Comparison of ENCODE assay signal across 7 mouse cellular contexts in genomic region chr7:4657521-4658127, GRCm38 (mm10). TPM values are rescaled to one million over a fixed set of nuclear protein-coding genes. Genes with fewer than 3 reads are reported as not detected.
A peak's percentile ranks its signal among the peaks of the same experiment; 100 is the strongest.
DNase-seq lines count a peak whose midpoint lies in the region; ATAC-seq lines count a peak whose summit lies in the region.

No protein-coding gene starts in this region.

- H3K4me2 ChIP-seq in embryonic facial prominence, embryonic 12.5 days (replicated peaks), result peak overlapping the region; percentile 66
- peak overlapping the region; percentile 87 for H3K4me2 ChIP-seq in hindbrain, embryonic 12.5 days (replicated peaks)
- peak overlapping the region; percentile 89 for H3K4me2 ChIP-seq in liver, embryonic 11.5 days
- H3K4me2 ChIP-seq in neural tube, embryonic 13.5 days, result peak overlapping the region; percentile 98

- peak overlapping the region; percentile 89 for H3K9ac ChIP-seq in embryonic facial prominence, embryonic 12.5 days
- peak overlapping the region; percentile 95 for H3K9ac ChIP-seq in hindbrain, embryonic 12.5 days
- H3K9ac ChIP-seq in liver, embryonic 11.5 days (ENCODE audit: low read depth, low read length), result peak overlapping the region; percentile 98
- H3K9ac ChIP-seq in neural tube, embryonic 13.5 days, result peak overlapping the region; percentile 96

- H3K9me3 ChIP-seq in megakaryocyte, embryonic 14.5 days, result no peaks in the 10 kb centered on the region
- no peaks in the 10 kb centered on the region for H3K9me3 ChIP-seq in embryonic facial prominence, embryonic 12.5 days
- H3K9me3 ChIP-seq in hindbrain, embryonic 12.5 days (replicated peaks), result no peaks in the 10 kb centered on the region
- H3K9me3 ChIP-seq in liver, embryonic 11.5 days (ENCODE audit: control insufficient read depth, low read length), result no peaks in the 10 kb centered on the region
- H3K9me3 ChIP-seq in neural tube, embryonic 13.5 days, result no peaks in the 10 kb centered on the region

- H3K4me1 ChIP-seq in megakaryocyte, embryonic 14.5 days, result peaks cover 69% of the 10 kb centered on the region
- peaks cover 32% of the 10 kb centered on the region for H3K4me1 ChIP-seq in embryonic facial prominence, embryonic 12.5 days
- H3K4me1 ChIP-seq in hindbrain, embryonic 12.5 days, result peaks cover 42% of the 10 kb centered on the region
- peaks cover 40% of the 10 kb centered on the region for H3K4me1 ChIP-seq in liver, embryonic 11.5 days (replicated peaks; ENCODE audit: control insufficient read depth, insufficient read depth, low read length)
- H3K4me1 ChIP-seq in neural tube, embryonic 13.5 days (replicated peaks), result peaks cover 67% of the 10 kb centered on the region

- DNase-seq in liver, embryonic 11.5 days (ENCODE audit: low spot score), result no peak
- DNase-seq in spleen, postnatal 14 days (ENCODE audit: low spot score in 2 of 2), result no peak

- 45% methylated on average over 9 of the region's 9 CpGs for WGBS in embryonic facial prominence, embryonic 12.5 days
- WGBS in hindbrain, embryonic 12.5 days, result 53% methylated on average over 9 of the region's 9 CpGs
- WGBS in liver, embryonic 11.5 days, result 38% methylated on average over 9 of the region's 9 CpGs
- WGBS in neural tube, embryonic 13.5 days, result 55% methylated on average over 9 of the region's 9 CpGs

- H3K4me3 ChIP-seq in megakaryocyte, embryonic 14.5 days (replicated peaks), result peak overlapping the region; percentile 98
- peak overlapping the region; percentile 75 for H3K4me3 ChIP-seq in embryonic facial prominence, embryonic 12.5 days
- peak overlapping the region; percentile 88 for H3K4me3 ChIP-seq in hindbrain, embryonic 12.5 days
- peak overlapping the region; percentile 91 for H3K4me3 ChIP-seq in liver, embryonic 11.5 days (ENCODE audit: low read depth, low read length)
- H3K4me3 ChIP-seq in neural tube, embryonic 13.5 days, result peak overlapping the region; percentile 90

- H3K36me3 ChIP-seq in megakaryocyte, embryonic 14.5 days (replicated peaks; ENCODE audit: low read length), result peaks cover 50% of the 10 kb centered on the region
- peaks cover 2% of the 10 kb centered on the region; the same call in 1 of the 2 replicates for H3K36me3 ChIP-seq in embryonic facial prominence, embryonic 12.5 days
- H3K36me3 ChIP-seq in hindbrain, embryonic 12.5 days, result peaks cover 10% of the 10 kb centered on the region
- H3K36me3 ChIP-seq in liver, embryonic 11.5 days (ENCODE audit: control insufficient read depth, insufficient read depth, low read length), result 0 out of 2 replicates have a peak, but pooled peaks cover 6% of the 10 kb centered on the region
- 0 out of 2 replicates have a peak, but pooled peaks cover 16% of the 10 kb centered on the region for H3K36me3 ChIP-seq in neural tube, embryonic 13.5 days

- ATAC-seq in megakaryocyte, adult 5-6 weeks (ENCODE audit: poor library complexity, severe bottlenecking), result no peak
- no peak for ATAC-seq in embryonic facial prominence, embryonic 12.5 days (ENCODE audit: insufficient number of reproducible peaks, insufficient read depth, low FRiP score, low TSS enrichment)
- ATAC-seq in hindbrain, embryonic 12.5 days (ENCODE audit: low FRiP score), result no peak
- ATAC-seq in liver, embryonic 11.5 days (replicated peaks; ENCODE audit: low FRiP score), result no peak
- no peak for ATAC-seq in neural tube, embryonic 13.5 days (ENCODE audit: low read depth)

- H3K27ac ChIP-seq in embryonic facial prominence, embryonic 12.5 days, result 0 out of 2 replicates have a peak overlapping the region, but pooled peaks have one; percentile 94
- 0 out of 2 replicates have a peak overlapping the region, but pooled peaks have one; percentile 97 for H3K27ac ChIP-seq in hindbrain, embryonic 12.5 days
- peak overlapping the region; percentile 94 for H3K27ac ChIP-seq in liver, embryonic 11.5 days (ENCODE audit: low read depth, low read length)
- peak overlapping the region; percentile 97 for H3K27ac ChIP-seq in neural tube, embryonic 13.5 days (replicated peaks)

- H3K27me3 ChIP-seq in megakaryocyte, embryonic 14.5 days (replicated peaks), result no peaks in the 10 kb centered on the region
- H3K27me3 ChIP-seq in embryonic facial prominence, embryonic 12.5 days, result no peaks in the 10 kb centered on the region
- no peaks in the 10 kb centered on the region for H3K27me3 ChIP-seq in hindbrain, embryonic 12.5 days
- no peaks in the 10 kb centered on the region for H3K27me3 ChIP-seq in liver, embryonic 11.5 days (replicated peaks; ENCODE audit: control insufficient read depth, insufficient read depth, low read length)
- H3K27me3 ChIP-seq in neural tube, embryonic 13.5 days, result no peaks in the 10 kb centered on the region

RNA-seq across cellular contexts. Expression of gene Ppp6r1, which starts 1.2 kb away (rescaled TPM):
- 361 and 465 TPM in 2 replicates for polyA plus RNA-seq in megakaryocyte, embryonic 14.5 days (2012; ENCODE audit: insufficient read depth, low replicate concordance)
- 71.1 and 72.6 TPM in 2 replicates for total RNA-seq in megakaryocyte, adult 5-6 weeks (2015)
- total RNA-seq in megakaryocyte, adult 5-6 weeks (2017), result 85.6 and 101 TPM in 2 replicates
- 10.6 and 11.7 TPM in 2 replicates for polyA plus RNA-seq in embryonic facial prominence, embryonic 12.5 days (2016; fragmentation: Nextera tagmentation; extraction: Ambion mirVana)
- 15.0 and 17.1 TPM in 2 replicates for polyA plus RNA-seq in hindbrain, embryonic 12.5 days (2016; fragmentation: Nextera tagmentation; extraction: Ambion mirVana)
- 5.6 and 6.6 TPM in 2 replicates for polyA plus RNA-seq in liver, embryonic 11.5 days (2014; fragmentation: Nextera tagmentation; extraction: Ambion mirVana)
- polyA plus RNA-seq in neural tube, embryonic 13.5 days (2015; fragmentation: Nextera tagmentation; extraction: Ambion mirVana), result 10.3 TPM in 2 replicates

RNA-seq across cellular contexts. Expression of gene Tmem86b, which starts 26.4 kb away (rescaled TPM):
- 5.3 and 15.1 TPM in 2 replicates for polyA plus RNA-seq in megakaryocyte, embryonic 14.5 days (2012; ENCODE audit: insufficient read depth, low replicate concordance)
- total RNA-seq in megakaryocyte, adult 5-6 weeks (2015), result 8.9 and 10.7 TPM in 2 replicates
- total RNA-seq in megakaryocyte, adult 5-6 weeks (2017), result 13.6 and 22.1 TPM in 2 replicates
- 1.9 and 2.2 TPM in 2 replicates for polyA plus RNA-seq in embryonic facial prominence, embryonic 12.5 days (2016; fragmentation: Nextera tagmentation; extraction: Ambion mirVana)
- polyA plus RNA-seq in hindbrain, embryonic 12.5 days (2016; fragmentation: Nextera tagmentation; extraction: Ambion mirVana), result 3.2 and 3.5 TPM in 2 replicates
- polyA plus RNA-seq in liver, embryonic 11.5 days (2014; fragmentation: Nextera tagmentation; extraction: Ambion mirVana), result 12.9 and 18.0 TPM in 2 replicates
- 2.4 and 3.5 TPM in 2 replicates for polyA plus RNA-seq in neural tube, embryonic 13.5 days (2015; fragmentation: Nextera tagmentation; extraction: Ambion mirVana)

RNA-seq across cellular contexts. Expression of gene Hspbp1, which starts 27.2 kb away (rescaled TPM):
- polyA plus RNA-seq in megakaryocyte, embryonic 14.5 days (2012; ENCODE audit: insufficient read depth, low replicate concordance), result 71.8 and 116 TPM in 2 replicates
- total RNA-seq in megakaryocyte, adult 5-6 weeks (2015), result 12.7 and 16.9 TPM in 2 replicates
- 9.8 and 15.3 TPM in 2 replicates for total RNA-seq in megakaryocyte, adult 5-6 weeks (2017)
- polyA plus RNA-seq in embryonic facial prominence, embryonic 12.5 days (2016; fragmentation: Nextera tagmentation; extraction: Ambion mirVana), result 103 and 107 TPM in 2 replicates
- 108 and 110 TPM in 2 replicates for polyA plus RNA-seq in hindbrain, embryonic 12.5 days (2016; fragmentation: Nextera tagmentation; extraction: Ambion mirVana)
- polyA plus RNA-seq in liver, embryonic 11.5 days (2014; fragmentation: Nextera tagmentation; extraction: Ambion mirVana), result 132 and 137 TPM in 2 replicates
- polyA plus RNA-seq in neural tube, embryonic 13.5 days (2015; fragmentation: Nextera tagmentation; extraction: Ambion mirVana), result 121 and 136 TPM in 2 replicates

RNA-seq across cellular contexts. Expression of gene Brsk1, which starts 32.8 kb away (rescaled TPM):
- 0.08 TPM in 1 of 2 replicates, not detected in the other for polyA plus RNA-seq in megakaryocyte, embryonic 14.5 days (2012; ENCODE audit: insufficient read depth, low replicate concordance)
- not detected in 2 replicates for total RNA-seq in megakaryocyte, adult 5-6 weeks (2015)
- not detected in 2 replicates for total RNA-seq in megakaryocyte, adult 5-6 weeks (2017)
- 2.8 and 3.6 TPM in 2 replicates for polyA plus RNA-seq in embryonic facial prominence, embryonic 12.5 days (2016; fragmentation: Nextera tagmentation; extraction: Ambion mirVana)
- 5.8 and 5.9 TPM in 2 replicates for polyA plus RNA-seq in hindbrain, embryonic 12.5 days (2016; fragmentation: Nextera tagmentation; extraction: Ambion mirVana)
- polyA plus RNA-seq in liver, embryonic 11.5 days (2014; fragmentation: Nextera tagmentation; extraction: Ambion mirVana), result 0.66 and 1.0 TPM in 2 replicates
- 5.9 and 6.2 TPM in 2 replicates for polyA plus RNA-seq in neural tube, embryonic 13.5 days (2015; fragmentation: Nextera tagmentation; extraction: Ambion mirVana)

RNA-seq across cellular contexts. Expression of gene Ptprh, which starts 53.8 kb away (rescaled TPM):
- 0.16 TPM in 1 of 2 replicates, not detected in the other for polyA plus RNA-seq in megakaryocyte, embryonic 14.5 days (2012; ENCODE audit: insufficient read depth, low replicate concordance)
- total RNA-seq in megakaryocyte, adult 5-6 weeks (2015), result not detected in 2 replicates
- total RNA-seq in megakaryocyte, adult 5-6 weeks (2017), result not detected in 2 replicates
- polyA plus RNA-seq in embryonic facial prominence, embryonic 12.5 days (2016; fragmentation: Nextera tagmentation; extraction: Ambion mirVana), result not detected in 2 replicates
- 0.13 and 0.40 TPM in 2 replicates for polyA plus RNA-seq in hindbrain, embryonic 12.5 days (2016; fragmentation: Nextera tagmentation; extraction: Ambion mirVana)
- not detected in 2 replicates for polyA plus RNA-seq in liver, embryonic 11.5 days (2014; fragmentation: Nextera tagmentation; extraction: Ambion mirVana)
- 0.26 and 0.31 TPM in 2 replicates for polyA plus RNA-seq in neural tube, embryonic 13.5 days (2015; fragmentation: Nextera tagmentation; extraction: Ambion mirVana)

Comparison
In these comparisons a context has a peak if more than half of its experiments do, and no peak if none do; other contexts are left out.
1. RNA of gene Ppp6r1, which starts 1.2 kb away (polyA plus RNA-seq): 361 to 465 TPM in megakaryocyte, embryonic 14.5 days; 15.0 to 17.1 TPM in hindbrain, embryonic 12.5 days, 10.6 to 11.7 TPM in embryonic facial prominence, embryonic 12.5 days, 10.3 TPM in neural tube, embryonic 13.5 days and 5.6 to 6.6 TPM in liver, embryonic 11.5 days; every median in the first group is over 10 times any median in the second.
2. Peak in every context shown above with its lines, with median percentiles within 50 percentile points of each other: H3K4me3 ChIP-seq, H3K27ac ChIP-seq, H3K4me2 ChIP-seq and H3K9ac ChIP-seq.